Mouse (Mus musculus) ES-Bruce4 (cell line): Measurements from ENCODE around the gene Atrn. TPM values are rescaled to one million over a fixed set of nuclear protein-coding genes. Genes with fewer than 3 reads are reported as not detected.

Experiments used
- H3K27ac ChIP-seq: 2 replicates; pipeline ENCODE4 v1.5.1; 2012; ENCODE audit warnings: low read length, inconsistent platforms; ENCODE audit not compliant: insufficient read depth
- H3K27me3 ChIP-seq: 2 replicates; pipeline ENCODE4 v1.6.1; 2012; ENCODE audit warnings: mild to moderate bottlenecking, low read length, inconsistent platforms; ENCODE audit not compliant: control insufficient read depth, poor library complexity, insufficient read depth, severe bottlenecking
- H3K36me3 ChIP-seq: 2 replicates; pipeline ENCODE4 v1.6.1; 2012; ENCODE audit warnings: inconsistent platforms, mild to moderate bottlenecking, low read length, moderate library complexity; ENCODE audit not compliant: control insufficient read depth, poor library complexity, insufficient read depth, severe bottlenecking
- H3K4me1 ChIP-seq: one replicate; pipeline ENCODE4 v1.8.1; 2011; ENCODE audit warnings: low read length; ENCODE audit not compliant: control insufficient read depth, insufficient read depth
- H3K4me3 ChIP-seq: 2 replicates; pipeline ENCODE4 v1.5.1; 2011; ENCODE audit warnings: low read depth, mild to moderate bottlenecking, low read length
- H3K9ac ChIP-seq: 2 replicates; pipeline ENCODE4 v1.6.1; 2012; ENCODE audit warnings: low read depth, mild to moderate bottlenecking, inconsistent platforms; ENCODE audit not compliant: poor library complexity, severe bottlenecking
- H3K9me3 ChIP-seq: replicated peaks from 2 replicates; pipeline ENCODE4 v1.6.1; 2012; ENCODE audit warnings: mild to moderate bottlenecking, low read length, inconsistent platforms; ENCODE audit not compliant: control insufficient read depth, poor library complexity, insufficient read depth, severe bottlenecking
- CTCF ChIP-seq: IDR thresholded peaks from one replicate; pipeline ENCODE4 v1.8.1; 2011; ENCODE audit warnings: low read depth, low read length
- EP300 ChIP-seq: IDR thresholded peaks from 2 replicates; pipeline ENCODE4 v1.6.1; 2011; ENCODE audit warnings: low read depth, low read length; ENCODE audit not compliant: insufficient read depth
- POLR2A ChIP-seq: IDR thresholded peaks from one replicate; pipeline ENCODE4 v1.8.1; 2011; ENCODE audit warnings: low read length; ENCODE audit not compliant: insufficient read depth
- polyA plus RNA-seq: library from polyadenylated mRNA; stranded (reverse); fragments of >200 nt; gene quantifications from 2 replicates; pipeline ENCODE4 v1.2.4, GENCODE M21; 2011; ENCODE audit warnings: low read depth; ENCODE audit not compliant: missing spikeins, insufficient read depth, insufficient read length

Atrn gene
- polyA plus RNA-seq, 1 experiment: 9.8 TPM

GRCm38 (mm10) chr2:131059781-131060540, 153.7 kb downstream of the Atrn start:
- no peaks in the 10 kb centered on the region for H3K27me3 ChIP-seq
- no peak overlapping the region for H3K9ac ChIP-seq
- H3K4me1 ChIP-seq: no peaks in the 10 kb centered on the region
- TF ChIP-seq EP300 (no peak), CTCF (no peak), POLR2A (no peak)
- no peaks in the 10 kb centered on the region for H3K36me3 ChIP-seq
- no peak overlapping the region for H3K4me3 ChIP-seq
- H3K9me3 ChIP-seq: no peaks in the 10 kb centered on the region
- no peak overlapping the region for H3K27ac ChIP-seq

- Histone ChIP-seq H3K9me3 (no peaks in the 10 kb centered on the region), H3K4me3 (no peak overlapping the region), H3K36me3 (no peaks in the 10 kb centered on the region), H3K9ac (no peak overlapping the region), H3K27me3 (no peaks in the 10 kb centered on the region), H3K27ac (no peak overlapping the region), H3K4me1 (no peaks in the 10 kb centered on the region)
- TF ChIP-seq CTCF (no peak), POLR2A (no peak), EP300 (no peak)
Observed at GRCm38 (mm10) chr2:131060784-131061183, 154.5 kb downstream of the Atrn start.

- Histone ChIP-seq H3K4me3 (no peak overlapping the region), H3K36me3 (no peaks in the 10 kb centered on the region), H3K27me3 (no peaks in the 10 kb centered on the region), H3K4me1 (no peaks in the 10 kb centered on the region), H3K9me3 (no peaks in the 10 kb centered on the region), H3K27ac (no peak overlapping the region), H3K9ac (no peak overlapping the region)
- TF ChIP-seq POLR2A (no peak), CTCF (no peak), EP300 (no peak)
Observed at GRCm38 (mm10) chr2:131061607-131062006, 155.3 kb downstream of the Atrn start.

GRCm38 (mm10) chr2:131063404-131063864, 157.1 kb downstream of the Atrn start, which contains the start of gene Adam33:
Gene Adam33 (minus strand): TSS chr2:131063814.
- no peak within 1 kb of the TSS for H3K27ac ChIP-seq
- H3K36me3 ChIP-seq: no peaks in the 10 kb centered on the region
- TF ChIP-seq EP300 (no peak), POLR2A (no peak), CTCF (no peak)
- H3K27me3 ChIP-seq: no peaks in the 10 kb centered on the region
- peak within 1 kb of the TSS; percentile 18; the same call in 1 of the 2 replicates for H3K4me3 ChIP-seq
- no peaks in the 10 kb centered on the region for H3K4me1 ChIP-seq
- H3K9ac ChIP-seq: no peak within 1 kb of the TSS
- no peaks in the 10 kb centered on the region for H3K9me3 ChIP-seq

- TF ChIP-seq POLR2A (no peak), CTCF (no peak), EP300 (no peak)
- no peaks in the 10 kb centered on the region for H3K36me3 ChIP-seq
- H3K27ac ChIP-seq: no peak overlapping the region
- no peaks in the 10 kb centered on the region for H3K4me1 ChIP-seq
- H3K4me3 ChIP-seq: no peak overlapping the region
- H3K27me3 ChIP-seq: no peaks in the 10 kb centered on the region
- H3K9ac ChIP-seq: no peak overlapping the region
- H3K9me3 ChIP-seq: no peaks in the 10 kb centered on the region
Observed at GRCm38 (mm10) chr2:131066342-131066741, 160.0 kb downstream of the Atrn start.

- TF ChIP-seq EP300: no peak
- TF ChIP-seq CTCF: no peak
- no peak for TF ChIP-seq POLR2A
- H3K27ac ChIP-seq: no peak overlapping the region
- H3K9me3 ChIP-seq: no peaks in the 10 kb centered on the region
- no peaks in the 10 kb centered on the region for H3K27me3 ChIP-seq
- no peak overlapping the region for H3K4me3 ChIP-seq
- no peaks in the 10 kb centered on the region for H3K36me3 ChIP-seq
- no peaks in the 10 kb centered on the region for H3K4me1 ChIP-seq
- H3K9ac ChIP-seq: no peak overlapping the region
Observed at GRCm38 (mm10) chr2:131067481-131067880, 161.2 kb downstream of the Atrn start.
